Mouse (Mus musculus) frontal cortex, postnatal 10 days (tissue): ENCODE data around the gene Mamdc2.
"Not testable (repeated sequence)": the region's sequence is repeated elsewhere in the genome, so short reads cannot be mapped to it uniquely, and the experiment has no call there.

ENCODE experiments used
- DNase-seq, 2 experiments: peaks; one replicate each; pipeline ENCODE4 v3.0.0; 2022; ENCODE audit warnings: low spot score in 2 of 2, mixed read lengths in 1 of 2

Gene Mamdc2

DNA sequence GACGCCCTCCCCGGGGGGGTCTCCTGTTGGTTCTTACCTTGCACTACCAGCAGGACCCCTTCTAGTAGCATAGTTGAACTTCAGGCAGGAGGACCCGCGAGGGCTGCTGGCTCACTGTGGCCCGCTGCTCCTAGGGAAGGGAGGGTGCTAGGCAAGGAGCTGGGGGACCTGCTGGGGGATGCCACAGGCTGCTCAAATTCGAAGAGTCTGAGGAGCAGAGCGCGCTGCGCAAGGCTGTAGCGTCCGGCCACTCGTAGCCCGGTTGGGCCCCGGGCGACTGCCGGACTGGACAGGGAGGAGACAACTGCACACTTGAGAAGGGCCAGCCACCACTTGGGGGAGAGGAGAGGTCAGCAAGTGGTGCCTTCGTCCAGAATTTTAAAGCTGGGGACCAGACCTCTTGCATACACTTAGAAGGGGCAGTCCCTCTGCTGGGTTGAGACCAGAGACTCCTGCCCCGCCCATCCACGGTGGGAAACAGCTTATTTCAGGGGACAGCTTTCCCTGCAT lies at the start of gene Mamdc2:
TSS of gene Mamdc2 (minus strand) at position 455 of the 510 bp plus-strand sequence.
- peak in 1 of 2 experiments; percentile 14 for DNase-seq

DNA sequence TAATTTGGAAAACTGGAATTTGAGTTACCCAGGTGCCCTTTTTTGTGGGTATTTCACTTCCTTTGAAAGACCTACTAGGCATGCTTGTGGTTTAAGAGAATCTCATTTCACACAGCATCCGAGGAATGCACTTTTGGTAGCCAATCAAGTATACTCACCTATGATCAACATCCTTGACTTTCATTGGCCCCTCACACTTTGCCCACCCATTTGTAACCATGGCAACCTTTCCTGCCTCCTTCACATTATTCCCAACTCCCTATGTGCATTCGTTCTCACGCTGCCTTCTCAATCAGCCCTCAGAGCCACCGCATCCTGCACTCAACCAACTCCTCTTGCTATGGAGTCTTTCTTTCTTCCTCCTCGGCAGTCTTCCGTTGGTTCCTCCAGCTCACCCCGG lies 49.8 kb upstream of the Mamdc2 start:
- DNase-seq = no peak

DNA sequence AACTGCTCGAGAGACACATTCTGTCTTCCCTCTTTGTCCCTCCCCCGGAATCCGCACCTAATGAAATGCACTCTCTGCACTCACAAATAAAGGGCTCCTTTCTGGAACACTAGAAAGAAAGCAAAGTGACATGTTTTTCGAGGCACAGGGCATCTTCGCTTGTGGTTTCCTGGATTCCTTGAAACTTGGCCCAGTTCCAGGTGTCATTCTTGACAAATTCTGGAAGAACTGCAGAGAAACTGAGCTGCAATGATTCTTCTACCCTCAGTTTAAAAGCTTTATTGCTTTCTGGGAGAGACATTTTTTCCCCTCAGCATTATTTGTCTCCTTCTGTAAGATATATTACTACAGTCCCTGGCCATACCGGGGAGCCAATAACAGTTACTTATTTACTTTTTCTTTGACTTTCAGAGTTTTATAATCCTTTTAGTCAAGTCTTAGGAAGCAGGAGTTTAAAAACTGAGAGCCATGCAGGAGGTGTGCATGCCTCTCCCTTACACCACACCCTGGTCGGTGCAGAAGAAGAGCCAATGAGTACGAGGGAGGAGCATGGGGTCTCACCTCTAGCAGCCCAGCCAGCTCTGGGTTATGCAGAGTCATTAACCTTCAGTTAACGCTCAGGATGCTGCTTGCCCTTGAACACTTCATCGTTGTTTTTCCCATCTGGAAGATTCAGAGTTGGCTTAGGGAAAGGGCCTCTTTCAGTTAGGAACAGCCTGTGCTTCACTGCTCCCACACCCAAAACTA lies 49.1 kb upstream of the Mamdc2 start:
- DNase-seq = no peak

DNA sequence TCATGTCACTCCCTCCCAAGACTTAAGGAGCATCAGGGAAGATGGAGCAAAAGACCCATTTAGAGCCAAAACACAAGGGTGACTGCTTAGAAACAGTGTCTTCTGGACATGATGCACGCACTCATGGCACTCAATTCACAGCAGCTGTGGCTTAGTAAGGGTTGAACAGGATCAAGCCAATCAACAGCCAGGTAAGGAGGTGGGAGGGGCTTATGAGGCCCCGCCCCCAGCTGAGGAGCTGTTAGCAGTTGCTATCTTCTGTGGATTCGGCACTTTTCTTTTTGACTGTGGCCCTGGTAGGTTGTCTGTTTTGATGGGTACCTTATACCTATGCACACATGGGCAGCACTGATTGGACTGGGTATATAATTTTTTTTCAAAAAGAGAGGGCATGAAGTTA lies 48.3 kb upstream of the Mamdc2 start:
- DNase-seq = no peak

DNA sequence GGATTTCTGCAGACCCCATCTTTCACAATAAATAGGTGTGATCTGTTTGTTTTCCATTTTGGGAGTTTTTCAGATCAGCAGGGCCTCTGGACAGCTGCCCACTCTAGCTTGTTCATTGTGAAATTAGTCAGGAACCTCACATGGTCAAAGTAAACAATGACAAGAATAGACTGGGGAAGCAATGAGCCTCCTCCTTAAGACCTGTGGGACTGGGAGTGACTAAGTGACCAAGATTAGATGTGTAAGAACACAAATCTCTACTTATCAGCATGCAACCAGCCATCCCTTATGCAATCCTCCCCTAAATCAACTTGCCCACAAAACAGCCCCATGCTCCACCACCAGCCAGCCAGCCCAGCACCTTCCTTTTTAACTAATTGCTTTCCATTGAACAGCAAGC lies 44.4 kb upstream of the Mamdc2 start:
- DNase-seq = no peak

DNA sequence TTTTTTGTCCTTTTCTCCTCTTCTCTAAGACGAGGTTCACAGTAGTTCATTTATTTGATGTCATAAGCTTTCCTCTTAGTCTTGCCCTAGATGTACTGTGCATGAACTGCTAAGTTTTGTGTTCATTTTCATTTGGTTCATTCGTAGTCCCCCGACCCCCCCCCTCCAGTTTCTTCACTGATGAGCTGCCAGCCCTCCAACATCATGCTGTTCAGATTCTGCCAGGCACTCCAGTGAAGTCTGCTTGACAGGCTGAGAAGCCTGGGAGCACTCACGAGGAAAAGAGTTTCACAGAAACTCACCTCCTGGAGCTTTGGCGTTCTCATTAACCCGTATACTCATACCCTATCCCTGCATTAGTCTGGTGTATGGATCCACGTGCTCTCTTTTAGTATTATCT lies 42.5 kb upstream of the Mamdc2 start:
- DNase-seq = not testable (repeated sequence)

DNA sequence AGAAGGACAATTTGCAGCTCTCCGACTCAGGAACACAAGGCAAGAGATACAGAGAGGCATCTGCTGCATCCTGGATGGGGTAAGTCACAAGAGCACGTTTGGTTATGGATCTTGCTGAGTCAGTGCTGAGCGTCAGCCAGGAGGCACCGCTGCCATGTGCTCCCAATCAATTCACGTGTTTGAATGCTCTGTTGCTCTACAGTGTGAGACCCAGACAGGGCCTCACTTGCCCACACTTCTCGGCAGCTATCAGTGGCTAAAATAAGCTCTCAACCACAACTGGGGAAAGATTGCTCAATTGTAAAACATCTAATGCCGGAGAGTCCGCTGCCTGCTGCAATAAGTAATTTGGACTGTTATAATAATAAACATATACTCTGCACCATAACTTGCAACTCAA lies 41.5 kb upstream of the Mamdc2 start:
- no peak for DNase-seq

DNA sequence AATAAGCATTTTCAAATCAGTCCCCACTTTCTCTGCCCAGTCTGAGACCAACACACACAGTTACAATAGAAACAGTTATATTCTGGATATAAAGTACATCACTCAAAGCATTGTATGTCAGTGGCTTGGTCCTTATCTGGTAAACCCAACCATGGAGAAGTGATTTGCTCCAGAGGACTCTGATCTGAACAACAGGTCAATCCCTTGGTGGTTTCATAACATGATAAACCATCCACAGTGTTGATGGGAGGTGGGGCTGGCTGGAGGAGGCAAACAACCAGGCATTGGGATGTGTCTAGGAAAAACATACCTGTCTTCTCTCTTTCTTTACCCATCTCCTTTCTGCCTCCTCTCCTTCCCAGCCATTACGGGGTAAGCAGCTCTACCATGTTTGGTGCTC lies 39.2 kb upstream of the Mamdc2 start:
- DNase-seq = no peak

DNA sequence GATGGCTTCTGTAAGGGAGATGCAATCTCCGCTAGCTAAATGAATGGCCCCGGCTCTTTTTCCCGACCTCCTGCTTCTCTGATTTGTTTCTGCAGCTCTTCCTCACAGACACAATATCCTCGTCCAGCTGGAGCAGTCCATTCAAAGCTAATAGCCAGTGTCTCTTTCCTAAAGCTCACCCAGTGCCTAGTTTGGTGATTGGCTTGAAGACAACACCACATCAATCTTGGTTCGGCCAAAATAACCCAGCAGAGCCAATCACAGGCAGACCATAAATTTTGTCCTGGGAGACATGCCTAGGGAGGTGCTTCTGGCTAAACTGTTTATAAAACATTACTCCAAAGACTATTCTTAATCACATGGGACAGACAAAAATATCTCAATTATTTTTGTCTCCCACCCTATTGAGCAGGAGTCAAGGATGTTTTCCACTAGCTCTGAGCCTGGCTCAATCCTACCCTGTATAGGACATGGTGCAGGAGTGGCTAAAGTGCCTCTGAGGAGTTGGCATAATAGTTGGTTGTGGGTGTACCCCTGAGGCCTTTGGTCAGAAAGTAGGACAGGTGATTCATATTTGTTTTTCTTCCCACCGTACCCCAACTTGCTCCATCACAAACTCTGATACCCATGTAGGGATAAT lies 38.5 kb upstream of the Mamdc2 start:
- no peak for DNase-seq

DNA sequence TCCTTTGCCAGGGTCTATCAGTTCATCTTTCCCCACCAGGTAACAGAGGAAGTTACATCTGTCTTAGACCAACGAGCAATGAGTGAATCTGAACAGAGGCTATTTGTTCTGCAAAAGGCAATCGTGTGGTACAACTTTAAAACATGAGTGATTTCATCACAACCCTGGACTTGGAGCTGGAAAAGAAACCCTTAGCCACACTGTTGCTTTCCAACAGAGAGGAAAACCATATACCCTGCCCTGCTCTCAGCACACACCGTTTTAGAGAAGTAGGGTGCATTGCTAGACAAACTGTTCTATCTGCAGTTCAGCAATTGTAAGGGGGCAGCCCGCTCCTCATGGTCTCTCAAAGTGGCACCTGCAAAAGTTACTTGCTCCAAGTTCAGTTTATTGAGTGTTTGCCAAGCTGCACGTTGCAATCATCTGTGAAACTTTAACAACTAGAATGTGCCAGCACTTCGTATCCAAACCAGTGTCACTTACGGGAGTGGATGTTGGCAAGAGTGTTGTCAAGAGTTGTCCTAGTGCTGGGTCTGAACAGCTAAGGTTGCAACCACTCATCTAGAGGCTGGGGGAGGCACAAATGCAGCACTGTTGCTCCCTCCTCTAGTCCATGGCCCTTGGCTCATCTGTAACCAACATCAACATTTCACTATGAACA lies 37.8 kb upstream of the Mamdc2 start:
- DNase-seq = no peak

DNA sequence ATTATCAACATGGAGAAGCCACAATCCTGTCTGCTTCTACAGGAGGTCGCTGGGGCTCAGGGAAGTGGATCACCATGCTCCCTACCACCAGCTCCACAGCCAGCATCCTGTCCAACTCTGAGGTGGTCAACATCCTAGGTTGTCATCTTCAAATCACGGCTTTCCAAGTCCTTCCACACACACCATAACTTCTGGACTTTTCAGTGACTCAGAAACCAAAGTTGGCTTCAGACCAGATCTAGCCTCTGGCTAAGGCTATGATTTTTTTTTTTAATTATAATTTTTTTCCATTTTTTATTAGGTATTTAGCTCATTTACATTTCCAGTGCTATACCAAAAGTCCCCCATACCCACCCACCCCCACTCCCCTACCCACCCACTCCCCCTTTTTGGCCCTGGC lies 34.3 kb upstream of the Mamdc2 start:
- not testable (repeated sequence) for DNase-seq

DNA sequence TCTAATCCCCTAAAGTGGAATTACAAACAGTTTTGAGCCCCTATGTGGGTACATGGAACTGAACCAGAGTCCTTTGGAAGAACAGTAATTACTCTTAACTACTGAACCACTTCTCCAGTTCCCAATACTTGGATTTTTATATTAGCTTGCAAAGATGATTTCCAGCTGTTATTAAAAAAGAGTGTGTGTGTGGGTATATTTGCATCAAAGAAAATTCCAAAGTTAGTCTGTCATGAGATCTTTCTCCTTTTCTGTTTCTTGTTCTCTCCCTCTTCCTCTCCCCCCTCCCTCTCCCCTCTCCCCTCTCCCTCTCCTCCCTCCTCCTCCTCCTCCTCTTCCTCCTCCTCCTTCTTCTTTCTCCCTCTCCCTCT lies 31.3 kb upstream of the Mamdc2 start:
- DNase-seq = no peak

DNA sequence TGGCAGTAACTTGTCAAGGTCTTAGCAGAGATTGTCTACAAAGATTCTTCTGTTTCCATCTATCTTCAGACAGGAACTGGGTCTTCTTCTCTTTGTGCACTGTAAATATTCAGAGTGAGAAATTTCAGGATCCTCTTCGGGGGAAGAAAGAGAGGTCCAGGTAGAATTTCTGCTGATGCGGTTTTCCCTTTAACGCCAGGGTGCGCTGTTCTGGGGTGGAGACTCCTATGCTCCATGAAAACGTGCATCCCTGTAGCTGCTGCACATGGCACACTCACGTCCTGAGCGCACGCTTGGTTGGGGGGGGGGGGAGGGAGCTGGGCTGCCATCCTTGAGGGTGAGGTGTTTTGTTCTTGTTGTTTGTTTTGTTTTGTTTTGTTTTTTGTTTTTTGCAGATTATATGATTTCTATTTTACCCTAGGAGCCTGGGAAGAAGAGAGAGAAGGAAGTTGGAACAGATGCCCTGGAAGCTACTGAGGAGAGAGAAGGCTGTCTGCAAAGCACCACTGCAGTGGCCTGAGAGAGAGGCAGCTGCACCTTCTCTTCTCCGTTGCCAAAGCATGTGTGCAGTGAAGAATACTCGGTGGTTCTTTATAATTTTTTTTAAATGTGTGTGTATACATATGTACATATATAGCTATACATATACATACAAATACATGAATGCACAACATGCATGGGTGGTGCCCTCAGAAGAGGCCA lies 30.8 kb upstream of the Mamdc2 start:
- DNase-seq = peak in 1 of 2 experiments; percentile 23

DNA sequence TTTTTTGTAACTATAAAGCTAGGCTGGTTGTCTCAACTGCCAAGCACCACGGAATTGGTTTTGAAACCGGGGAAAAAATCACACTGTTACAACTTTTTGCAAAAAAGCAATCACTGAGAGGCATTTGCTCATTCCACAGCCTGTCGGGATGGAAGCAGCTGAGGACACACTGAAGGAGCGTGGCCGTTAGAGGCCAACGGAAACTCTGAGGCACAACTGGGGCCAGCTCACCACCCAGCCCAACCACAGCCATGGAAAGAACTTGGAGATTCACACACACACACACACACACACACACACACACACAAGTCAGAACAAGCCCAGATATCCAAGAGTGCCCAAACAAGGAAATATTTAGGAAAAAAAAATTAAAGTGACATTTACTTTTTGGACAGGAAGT lies 29.6 kb upstream of the Mamdc2 start:
- DNase-seq = no peak

DNA sequence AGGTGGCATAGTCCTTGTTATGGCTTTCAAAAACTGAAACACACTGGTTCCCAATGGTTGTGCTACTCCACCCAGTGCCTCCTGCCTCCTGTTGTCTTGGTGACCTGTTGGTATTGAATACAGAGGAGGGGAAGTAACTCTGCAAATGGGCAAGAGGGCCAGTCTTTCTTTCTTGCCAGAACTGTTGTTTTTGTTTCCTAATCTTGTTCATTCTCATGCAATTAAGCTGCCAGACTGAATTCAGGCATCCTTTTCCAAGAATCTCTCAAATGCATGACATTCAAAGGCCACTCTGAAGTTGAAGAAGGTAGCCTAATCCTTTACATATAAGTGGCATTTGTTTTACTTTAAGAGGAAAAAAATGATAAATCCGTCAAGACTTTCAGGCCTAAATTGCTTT lies 19.6 kb upstream of the Mamdc2 start:
- DNase-seq = no peak

DNA sequence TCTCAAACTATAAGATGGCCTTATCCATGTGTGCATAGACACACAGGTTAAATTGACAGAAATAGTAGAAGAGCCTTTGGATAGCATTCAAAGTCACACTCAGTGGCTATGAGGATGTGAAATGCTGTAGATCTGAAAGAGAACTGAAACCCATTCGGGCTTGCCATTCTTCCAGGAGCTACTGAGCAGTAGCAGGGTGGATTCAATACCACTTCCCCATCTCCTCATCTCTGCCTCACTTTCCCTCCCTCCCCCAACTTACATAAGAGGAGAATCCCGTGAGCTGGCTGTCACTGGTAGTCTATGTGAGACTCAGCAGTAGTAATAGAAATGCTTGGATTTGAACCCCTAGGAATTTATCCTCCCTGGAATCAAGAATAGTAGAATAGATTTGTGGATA lies 18.8 kb upstream of the Mamdc2 start:
- DNase-seq = no peak

DNA sequence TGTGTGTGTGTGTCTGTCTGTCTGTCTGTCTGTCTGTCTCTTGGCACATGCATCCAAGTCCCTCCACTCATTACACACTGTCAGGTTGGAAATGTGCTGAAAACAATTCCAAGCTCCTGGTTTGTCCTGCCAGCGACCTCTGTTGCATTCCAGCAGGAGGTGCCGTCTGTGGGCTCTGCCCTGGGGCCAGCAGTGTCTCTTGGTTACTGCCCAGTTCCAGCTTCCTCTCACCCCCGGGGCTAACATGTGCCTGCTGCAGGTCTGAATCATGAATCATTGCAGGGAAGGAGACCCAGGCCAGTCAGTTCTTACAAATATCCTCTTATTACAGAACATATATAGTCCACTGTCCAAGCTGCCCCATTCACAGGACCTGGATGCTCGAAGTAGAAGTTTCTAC lies 9.2 kb upstream of the Mamdc2 start:
- DNase-seq = no peak

DNA sequence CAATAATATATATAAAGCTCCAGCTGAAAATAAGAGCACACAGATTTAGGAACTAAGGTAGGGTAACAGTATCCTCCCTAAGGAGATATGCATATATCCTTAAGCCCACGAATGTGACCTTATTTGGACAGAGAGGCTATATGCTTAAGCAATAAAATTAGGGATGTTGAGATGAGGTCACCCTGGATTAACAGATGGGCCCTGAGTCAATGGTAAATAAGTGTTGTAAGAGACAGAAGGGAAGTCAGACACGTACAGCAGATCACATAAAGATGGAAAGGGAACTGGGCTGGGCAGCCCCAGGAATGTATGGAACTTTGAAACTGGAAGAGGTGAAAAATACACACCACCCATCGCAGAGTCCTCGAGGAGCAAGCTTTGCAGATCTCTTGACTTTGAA lies 3.1 kb upstream of the Mamdc2 start:
- DNase-seq = no peak

DNA sequence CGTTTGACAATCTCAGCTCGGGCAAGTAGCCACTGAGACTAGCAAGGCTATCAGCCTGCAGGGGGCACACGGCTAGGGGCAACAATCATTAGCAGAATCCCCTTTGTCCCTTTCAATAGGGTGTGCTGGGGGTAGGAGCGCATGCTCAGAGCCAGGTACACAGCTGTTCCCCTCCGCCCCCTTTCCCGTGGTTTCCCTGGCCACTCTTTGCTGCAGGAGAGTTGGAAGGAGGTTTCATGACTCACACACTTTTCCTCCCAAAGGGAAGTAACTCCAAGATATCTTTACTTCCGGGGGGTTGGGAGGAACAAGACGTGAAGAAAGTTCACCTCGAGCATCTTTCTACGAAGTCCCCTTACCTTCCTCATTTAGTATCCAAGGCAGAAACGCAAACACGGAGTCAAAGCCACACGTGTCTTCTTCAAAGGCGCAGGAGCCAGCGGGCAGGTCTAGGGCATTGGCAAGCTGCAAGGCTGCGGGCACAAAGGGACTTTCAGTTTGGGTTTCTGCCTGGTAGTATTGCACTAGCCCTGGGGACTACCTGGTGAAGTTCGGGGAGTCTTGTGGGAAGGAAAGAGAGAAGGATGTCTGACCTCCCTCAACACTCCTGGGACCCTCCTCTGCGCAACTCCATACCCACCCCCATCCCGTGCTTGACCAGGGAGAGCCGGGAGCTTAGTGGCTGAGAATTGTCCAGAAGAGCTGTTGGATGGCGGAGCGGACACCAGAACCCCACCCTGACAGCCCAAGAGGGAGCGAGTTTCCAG lies 838 bp downstream of the Mamdc2 start:
- DNase-seq = peak in 1 of 2 experiments; percentile 6

DNA sequence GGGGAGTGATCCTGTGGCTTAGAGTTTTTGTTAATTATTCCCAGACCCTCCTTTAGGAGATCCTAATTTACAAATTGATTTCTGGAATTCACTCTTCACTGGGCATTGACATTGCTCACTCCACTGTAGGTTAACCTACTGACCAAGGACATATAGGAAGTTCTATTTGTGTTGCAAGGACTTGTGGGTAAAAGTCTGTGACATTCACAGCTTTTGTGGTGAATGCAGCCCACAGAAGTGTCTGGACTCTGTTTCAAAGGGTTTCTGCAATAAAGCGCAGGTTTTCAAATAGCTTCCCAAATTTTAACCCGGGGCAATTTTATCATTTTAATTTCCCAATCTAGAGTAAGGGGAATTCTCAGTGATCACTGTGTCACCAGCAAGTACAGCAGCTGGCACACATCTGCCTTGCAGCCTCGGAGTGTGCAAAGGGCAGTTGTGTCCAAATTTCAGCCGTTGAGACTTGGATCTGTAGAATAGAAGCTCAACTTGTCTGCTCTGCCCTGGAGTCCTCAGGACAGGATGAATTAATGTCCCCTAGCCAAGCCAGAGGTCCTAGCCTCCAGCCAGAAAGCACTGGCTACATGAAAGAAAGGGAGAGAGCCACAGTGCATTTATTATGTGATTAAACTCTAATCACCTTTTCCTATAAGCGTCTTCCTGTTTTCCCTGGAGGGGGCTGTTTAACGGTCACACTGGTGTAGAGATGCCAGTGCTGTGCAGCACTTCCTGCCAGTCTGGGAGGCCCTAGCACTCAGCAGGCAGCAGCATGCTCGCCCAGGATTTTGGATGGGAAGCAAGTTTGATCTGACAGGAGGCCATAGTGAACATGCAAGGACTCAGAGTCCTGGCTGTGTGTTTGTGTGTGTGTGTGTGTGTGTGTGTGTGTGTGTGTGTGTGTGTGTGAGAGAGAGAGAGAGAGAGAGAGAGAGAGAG lies 3.1 kb downstream of the Mamdc2 start:
- no peak for DNase-seq
